Mouse (Mus musculus) stomach, postnatal 0 days (tissue): ENCODE results near the gene Gm9970.

Experiments used
- CTCF ChIP-seq: IDR thresholded peaks from 2 replicates; pipeline ENCODE4 v1.5.1; 2016; ENCODE audit warnings: antibody characterized with exemption, low read depth, mild to moderate bottlenecking, moderate library complexity
- EP300 ChIP-seq: optimal IDR thresholded peaks from 2 replicates; pipeline ENCODE3; 2016; ENCODE audit warnings: antibody characterized with exemption

DNA sequence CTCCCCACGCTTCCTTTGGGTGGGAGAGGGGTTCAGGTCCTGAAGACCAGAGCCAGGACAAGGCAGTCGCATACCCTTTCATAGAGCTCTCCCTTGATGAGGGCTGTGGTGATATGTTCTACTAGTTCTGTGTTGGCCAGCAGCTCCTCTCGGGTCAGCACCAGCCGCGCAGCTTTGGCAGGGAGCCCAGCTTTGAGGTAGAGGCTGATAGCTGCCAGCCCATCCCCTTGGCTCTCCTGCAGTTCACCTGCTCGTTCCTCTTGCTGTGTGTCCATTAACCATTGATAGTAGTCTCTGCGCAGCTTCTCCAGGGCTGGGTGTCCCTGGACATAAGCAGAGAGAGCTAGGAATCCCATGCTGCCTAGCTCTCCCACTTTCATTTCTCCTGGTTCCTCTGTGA lies 25.1 kb upstream of the Gm9970 start:
- TF ChIP-seq CTCF (no peak), EP300 (no peak)
